Mouse (Mus musculus) heart, embryonic 11.5 days (tissue): ENCODE measurements at regions not wholly inside any gene's neighbourhood (a gene's known extent, or its start where the extent isn't known, plus 50 kb on each side); places are given as distances from the start of the nearest gene placed in this dataset.

Source experiments
- ATAC-seq: fragments of 200-750 bp; cut with Nextera tagmentation; replicated peaks from 2 replicates; pipeline ENCODE4 v1.8.0; 2017; ENCODE audit warnings: moderate library complexity; ENCODE audit not compliant: insufficient number of reproducible peaks, low FRiP score, low TSS enrichment
- H3K27ac ChIP-seq: fragments of 300-500 bp; sonication (generic); 2 replicates; pipeline ENCODE4 v1.5.1; 2014; ENCODE audit warnings: mild to moderate bottlenecking, low read depth, low read length
- H3K27me3 ChIP-seq: fragments of 300-500 bp; sonication (generic); 2 replicates; pipeline ENCODE4 v1.6.1; 2014; ENCODE audit warnings: mild to moderate bottlenecking, low read length, mixed read lengths; ENCODE audit not compliant: control insufficient read depth, insufficient read depth
- H3K36me3 ChIP-seq: fragments of 300-500 bp; sonication (generic); 2 replicates; pipeline ENCODE4 v1.6.1; 2014; ENCODE audit warnings: mild to moderate bottlenecking, low read length, moderate library complexity, mixed read lengths; ENCODE audit not compliant: control insufficient read depth, insufficient read depth
- H3K4me1 ChIP-seq: fragments of 300-500 bp; sonication (generic); 2 replicates; pipeline ENCODE4 v1.6.1; 2014; ENCODE audit warnings: low read length; ENCODE audit not compliant: control insufficient read depth, insufficient read depth
- H3K4me2 ChIP-seq: fragments of 300-500 bp; sonication (generic); 2 replicates; pipeline ENCODE4 v1.6.1; 2014; ENCODE audit warnings: mild to moderate bottlenecking, moderate library complexity
- H3K4me3 ChIP-seq: fragments of 300-500 bp; sonication (generic); 2 replicates; pipeline ENCODE4 v1.5.1; 2014; ENCODE audit warnings: low read depth, low read length
- H3K9ac ChIP-seq: fragments of 300-500 bp; sonication (generic); 2 replicates; pipeline ENCODE4 v1.6.1; 2014; ENCODE audit warnings: mild to moderate bottlenecking, low read depth, low read length, moderate library complexity
- H3K9me3 ChIP-seq: fragments of 300-500 bp; sonication (generic); replicated peaks from 2 replicates; pipeline ENCODE4 v1.6.1; 2016; ENCODE audit warnings: low read length; ENCODE audit not compliant: control insufficient read depth
- WGBS: fragments of 180-500 bp; shearing (Covaris S2); extraction: QIAGEN DNeasy Blood & Tissue Kit; methylation state at CpG from one replicate; pipeline ENCODE4 v1.1.7; 2014; ENCODE audit not compliant: insufficient replicate concordance; 5-methylcytosine and 5-hydroxymethylcytosine counted together

- Histone ChIP-seq H3K9me3 (no peaks in the 10 kb centered on the region), H3K4me2 (no peak overlapping the region), H3K36me3 (no peaks in the 10 kb centered on the region), H3K4me3 (no peak overlapping the region), H3K4me1 (no peaks in the 10 kb centered on the region), H3K9ac (no peak overlapping the region), H3K27ac (no peak overlapping the region), H3K27me3 (no peaks in the 10 kb centered on the region)
- WGBS = 70% methylated on average over 5 of the region's 5 CpGs
- ATAC-seq = no peak
These were observed 628.3 kb downstream of the 1700064H15Rik start for GRCm38 (mm10) chr3:19000179-19000578.

- no peaks in the 10 kb centered on the region for H3K4me1 ChIP-seq
- no peak overlapping the region for H3K4me2 ChIP-seq
- no peak overlapping the region for H3K9ac ChIP-seq
- no peaks in the 10 kb centered on the region for H3K27me3 ChIP-seq
- no peaks in the 10 kb centered on the region for H3K36me3 ChIP-seq
- H3K4me3 ChIP-seq = no peak overlapping the region
- no peak for ATAC-seq
- H3K9me3 ChIP-seq = no peaks in the 10 kb centered on the region
- 77% methylated on average over 7 of the region's 7 CpGs for WGBS
- no peak overlapping the region for H3K27ac ChIP-seq
These were observed 626.4 kb downstream of the 1700064H15Rik start for GRCm38 (mm10) chr3:19002056-19002455.

GRCm38 (mm10) chr3:19004792-19005191, 623.7 kb downstream of the 1700064H15Rik start:
- Histone ChIP-seq H3K9ac (no peak overlapping the region), H3K27me3 (no peaks in the 10 kb centered on the region), H3K27ac (no peak overlapping the region), H3K36me3 (no peaks in the 10 kb centered on the region), H3K4me3 (no peak overlapping the region), H3K4me2 (no peak overlapping the region), H3K9me3 (no peaks in the 10 kb centered on the region), H3K4me1 (no peaks in the 10 kb centered on the region)
- ATAC-seq = no peak
- 80% methylated on average over 1 of the region's 1 CpGs for WGBS

- no peak overlapping the region for H3K9ac ChIP-seq
- 57% methylated on average over 3 of the region's 3 CpGs for WGBS
- no peaks in the 10 kb centered on the region for H3K9me3 ChIP-seq
- H3K4me3 ChIP-seq = no peak overlapping the region
- no peaks in the 10 kb centered on the region for H3K36me3 ChIP-seq
- no peak overlapping the region for H3K4me2 ChIP-seq
- H3K27me3 ChIP-seq = no peaks in the 10 kb centered on the region
- no peak overlapping the region for H3K27ac ChIP-seq
- ATAC-seq = no peak
- H3K4me1 ChIP-seq = no peaks in the 10 kb centered on the region
These were observed 583.9 kb downstream of the 1700064H15Rik start for GRCm38 (mm10) chr3:19044566-19044965.

GRCm38 (mm10) chr3:19045933-19046332, 582.5 kb downstream of the 1700064H15Rik start:
- H3K4me1 ChIP-seq = no peaks in the 10 kb centered on the region
- no peak for ATAC-seq

GRCm38 (mm10) chr3:19046610-19047009, 581.9 kb downstream of the 1700064H15Rik start:
- H3K9ac ChIP-seq = no peak overlapping the region
- H3K4me3 ChIP-seq = no peak overlapping the region
- H3K36me3 ChIP-seq = no peaks in the 10 kb centered on the region
- no peak for ATAC-seq
- no peak overlapping the region for H3K27ac ChIP-seq
- no peaks in the 10 kb centered on the region for H3K27me3 ChIP-seq
- 58% methylated on average over 1 of the region's 1 CpGs for WGBS
- no peaks in the 10 kb centered on the region for H3K4me1 ChIP-seq
- H3K4me2 ChIP-seq = no peak overlapping the region
- no peaks in the 10 kb centered on the region for H3K9me3 ChIP-seq

More at GRCm38 (mm10) chr3:19045933-19046332, 582.5 kb downstream of the 1700064H15Rik start:
- no peak overlapping the region for H3K9ac ChIP-seq
- no peak overlapping the region for H3K4me2 ChIP-seq
- H3K9me3 ChIP-seq = no peaks in the 10 kb centered on the region
- no peaks in the 10 kb centered on the region for H3K36me3 ChIP-seq
- no peak overlapping the region for H3K4me3 ChIP-seq
- no peaks in the 10 kb centered on the region for H3K27me3 ChIP-seq
- no peak overlapping the region for H3K27ac ChIP-seq

- no peak for ATAC-seq
- H3K27me3 ChIP-seq = no peaks in the 10 kb centered on the region
These were observed 572.5 kb downstream of the 1700064H15Rik start for GRCm38 (mm10) chr3:19055961-19056360.

GRCm38 (mm10) chr3:19056623-19057022, 571.9 kb downstream of the 1700064H15Rik start:
- H3K4me3 ChIP-seq = no peak overlapping the region
- no peak overlapping the region for H3K27ac ChIP-seq
- 25% methylated on average over 9 of the region's 9 CpGs for WGBS
- peak overlapping the region; percentile 37; the same call in 1 of the 2 replicates for H3K4me2 ChIP-seq
- H3K9me3 ChIP-seq = no peaks in the 10 kb centered on the region
- H3K4me1 ChIP-seq = peaks cover 4% of the 10 kb centered on the region
- H3K27me3 ChIP-seq = no peaks in the 10 kb centered on the region
- H3K36me3 ChIP-seq = no peaks in the 10 kb centered on the region
- no peak overlapping the region for H3K9ac ChIP-seq
- 0 out of 2 replicates have a peak, but pooled peaks have one; percentile 39 for ATAC-seq

More at GRCm38 (mm10) chr3:19055961-19056360, 572.5 kb downstream of the 1700064H15Rik start:
- Histone ChIP-seq H3K4me3 (no peak overlapping the region), H3K4me1 (peaks cover 4% of the 10 kb centered on the region), H3K9me3 (no peaks in the 10 kb centered on the region), H3K36me3 (no peaks in the 10 kb centered on the region), H3K27ac (no peak overlapping the region), H3K9ac (no peak overlapping the region), H3K4me2 (no peak overlapping the region)
- 75% methylated on average over 3 of the region's 3 CpGs for WGBS
